Mouse (Mus musculus) MEL (cell line): Measurements from ENCODE around the gene Abcc3. TPM values are rescaled to one million over a fixed set of nuclear protein-coding genes. Genes with fewer than 3 reads are reported as not detected.

Source experiments
- DNase-seq: peaks from one replicate; pipeline ENCODE4 v3.0.0; 2011; ENCODE audit warnings: low read depth, low spot score
- H3K27ac ChIP-seq: 2 replicates; pipeline ENCODE4 v1.5.1; 2012; ENCODE audit warnings: low read depth, mild to moderate bottlenecking, control low read depth, low read length, moderate library complexity; ENCODE audit not compliant: control insufficient read depth
- H3K27me3 ChIP-seq, 2 experiments: fragments of 150-350 bp in 1 of 2; sonication (generic) in 1 of 2; 2 replicates each; pipeline ENCODE4 v1.6.1; 2012; ENCODE audit warnings: low read length in 2 of 2, mild to moderate bottlenecking in 2 of 2, improper control_type of control experiment in 1 of 2, moderate library complexity in 1 of 2; ENCODE audit not compliant: insufficient read depth in 2 of 2, control insufficient read depth in 1 of 2
- H3K36me3 ChIP-seq, 2 experiments: 2 replicates each; pipeline ENCODE4 v1.6.1; 2012 to 2014; ENCODE audit warnings: low read length in 2 of 2, improper control_type of control experiment in 1 of 2, inconsistent platforms in 1 of 2, mild to moderate bottlenecking in 1 of 2; ENCODE audit not compliant: insufficient read depth in 2 of 2, control insufficient read depth in 1 of 2
- H3K4me1 ChIP-seq, 2 experiments: fragments of 150-350 bp in 1 of 2; sonication (generic) in 1 of 2; 2 replicates each; pipeline ENCODE4 v1.6.1; 2012; ENCODE audit warnings: low read length in 2 of 2, improper control_type of control experiment in 1 of 2, mild to moderate bottlenecking in 1 of 2; ENCODE audit not compliant: insufficient read depth in 2 of 2, control insufficient read depth in 1 of 2
- H3K4me3 ChIP-seq, 2 experiments: fragments of 150-350 bp in 1 of 2; sonication (generic) in 1 of 2; 2 replicates each; pipeline ENCODE4 v1.5.1; 2012; ENCODE audit warnings: low read depth in 2 of 2, low read length in 2 of 2, mild to moderate bottlenecking in 2 of 2, moderate library complexity in 2 of 2, control low read depth in 1 of 2, improper control_type of control experiment in 1 of 2; ENCODE audit not compliant: control insufficient read depth in 1 of 2, insufficient read depth in 1 of 2
- H3K79me2 ChIP-seq: 2 replicates; pipeline ENCODE4 v1.6.1; 2012; ENCODE audit warnings: mild to moderate bottlenecking, low read length, moderate library complexity; ENCODE audit not compliant: control insufficient read depth, poor library complexity, insufficient read depth
- H3K9ac ChIP-seq: 2 replicates; pipeline ENCODE4 v1.6.1; 2012; ENCODE audit warnings: low read depth, mild to moderate bottlenecking, control low read depth, low read length, moderate library complexity; ENCODE audit not compliant: control insufficient read depth, poor library complexity, severe bottlenecking
- H3K9me3 ChIP-seq: fragments of 150-350 bp; sonication (generic); replicated peaks from 2 replicates; pipeline ENCODE4 v1.6.1; 2012; ENCODE audit warnings: mild to moderate bottlenecking, low read length, improper control_type of control experiment, moderate library complexity; ENCODE audit not compliant: insufficient read depth
- BHLHE40 ChIP-seq: IDR thresholded peaks from 2 replicates; pipeline ENCODE4 v1.6.1; 2012; ENCODE audit warnings: low read depth, mild to moderate bottlenecking, inconsistent platforms, low read length, improper control_type of control experiment, borderline replicate concordance
- E2F4 ChIP-seq: IDR thresholded peaks from 2 replicates; pipeline ENCODE4 v1.6.1; 2011; ENCODE audit warnings: low read depth, low read length, improper control_type of control experiment, borderline replicate concordance
- EP300 ChIP-seq, 2 experiments: IDR thresholded peaks; 2 replicates each; pipeline ENCODE4 v1.6.1; 2011; ENCODE audit warnings: improper control_type of control experiment in 2 of 2, low read length in 2 of 2, low read depth in 1 of 2, mild to moderate bottlenecking in 1 of 2
- ETS1 ChIP-seq: IDR thresholded peaks from 2 replicates; pipeline ENCODE4 v1.6.1; 2012; ENCODE audit warnings: low read depth, mild to moderate bottlenecking, inconsistent platforms, low read length, improper control_type of control experiment, moderate library complexity
- GATA1 ChIP-seq: IDR thresholded peaks from 2 replicates; pipeline ENCODE4 v1.6.1; 2011; ENCODE audit warnings: low read depth, low read length, improper control_type of control experiment
- KAT2A ChIP-seq: conservative IDR thresholded peaks from 2 replicates; pipeline ENCODE4 v1.6.1; 2012; ENCODE audit warnings: low read depth, low read length, improper control_type of control experiment, inconsistent platforms
- MAZ ChIP-seq: IDR thresholded peaks from 2 replicates; pipeline ENCODE4 v1.6.1; 2012; ENCODE audit warnings: low read depth, mild to moderate bottlenecking, inconsistent platforms, low read length, improper control_type of control experiment
- MEF2A ChIP-seq: IDR thresholded peaks from 2 replicates; pipeline ENCODE4 v1.6.1; 2014; ENCODE audit warnings: low read depth, mild to moderate bottlenecking, inconsistent platforms, low read length, improper control_type of control experiment; ENCODE audit not compliant: poor library complexity, insufficient replicate concordance, severe bottlenecking; ENCODE audit errors: extremely low read depth
- MYB ChIP-seq: IDR thresholded peaks from 2 replicates; pipeline ENCODE4 v1.6.1; 2011; ENCODE audit warnings: mild to moderate bottlenecking, low read depth, low read length, improper control_type of control experiment
- NELFE ChIP-seq: IDR thresholded peaks from 2 replicates; pipeline ENCODE4 v1.6.1; 2011; ENCODE audit warnings: low read depth, low read length, improper control_type of control experiment
- POLR2AphosphoS5 ChIP-seq: IDR thresholded peaks from 2 replicates; pipeline ENCODE4 v1.6.1; 2012; ENCODE audit warnings: low read depth, borderline replicate concordance, mild to moderate bottlenecking, inconsistent platforms, low read length, moderate library complexity, mixed read lengths
- RAD21 ChIP-seq: IDR thresholded peaks from 2 replicates; pipeline ENCODE4 v1.6.1; 2011; ENCODE audit warnings: mild to moderate bottlenecking, low read depth, low read length, improper control_type of control experiment
- SIN3A ChIP-seq: IDR thresholded peaks from 2 replicates; pipeline ENCODE4 v1.6.1; 2012; ENCODE audit warnings: low read length, improper control_type of control experiment, inconsistent platforms
- TBP ChIP-seq: IDR thresholded peaks from 2 replicates; pipeline ENCODE4 v1.8.0; 2011; ENCODE audit warnings: low read depth, low read length, improper control_type of control experiment
- TCF12 ChIP-seq: IDR thresholded peaks from 2 replicates; pipeline ENCODE4 v1.6.1; 2014; ENCODE audit warnings: low read depth, mild to moderate bottlenecking, inconsistent platforms, low read length, improper control_type of control experiment, moderate library complexity
- UBTF ChIP-seq: IDR thresholded peaks from 2 replicates; pipeline ENCODE4 v1.6.1; 2012; ENCODE audit warnings: low read depth, mild to moderate bottlenecking, inconsistent platforms, low read length, improper control_type of control experiment, moderate library complexity, borderline replicate concordance; ENCODE audit not compliant: insufficient read depth
- USF1 ChIP-seq: IDR thresholded peaks from 2 replicates; pipeline ENCODE4 v1.6.1; 2014; ENCODE audit warnings: low read depth, mild to moderate bottlenecking, inconsistent platforms, low read length, improper control_type of control experiment, moderate library complexity
- ZC3H11A ChIP-seq: IDR thresholded peaks from 2 replicates; pipeline ENCODE4 v1.6.1; 2012; ENCODE audit warnings: low read depth, mild to moderate bottlenecking, inconsistent platforms, low read length, improper control_type of control experiment
- ZNF384 ChIP-seq: IDR thresholded peaks from 2 replicates; pipeline ENCODE4 v1.6.1; 2012; ENCODE audit warnings: low read depth, mild to moderate bottlenecking, inconsistent platforms, low read length, improper control_type of control experiment
- polyA plus RNA-seq, 2 experiments: library from polyadenylated mRNA; stranded (reverse) in 1 of 2; unstranded in 1 of 2; fragments of >175 nt in 1 of 2; fragments of >200 nt in 1 of 2; gene quantifications; 2 replicates each; pipeline versions ENCODE4 v1.2.1 to v1.2.4; 2012; ENCODE audit warnings: low replicate concordance in 2 of 2, low read depth in 1 of 2; ENCODE audit not compliant: insufficient read length in 2 of 2, insufficient read depth in 1 of 2, missing spikeins in 1 of 2
- total RNA-seq: library from RNA; depleted of rRNA; stranded (reverse); fragments of 300-350 nt; gene quantifications from 2 replicates; pipeline ENCODE4 v1.2.3, GENCODE M21; 2012

Gene Abcc3
- total and polyA plus RNA-seq, 3 experiments, result 0.27 to 0.29 TPM; not detected in 1

GRCm38 (mm10) chr11:94318056-94318455 lies 74.7 kb downstream of the Abcc3 start:
- Histone ChIP-seq H3K4me3 (peak overlapping the region; percentile 22 to 40; a peak in 3 of 4 replicates), H3K36me3 (peaks cover 47 to 77% of the 10 kb centered on the region in 2 experiments), H3K9me3 (no peaks in the 10 kb centered on the region), H3K9ac (peak overlapping the region; percentile 38), H3K27me3 (no peaks in the 10 kb centered on the region), H3K27ac (no peak overlapping the region), H3K79me2 (peaks cover 89% of the 10 kb centered on the region), H3K4me1 (peaks cover 52 to 61% of the 10 kb centered on the region in 2 experiments)
- no peak for DNase-seq
- TF ChIP-seq EP300 (IDR thresholded peaks at IDR 0.05; ENCODE audit: low read depth in 1 of 2, low read length in 2 of 2) (peak; percentile 49 to 56; a peak in 3 of 4 replicates), MYB (0 out of 2 replicates have a peak, but pooled peaks have one; percentile 23), BHLHE40 (0 out of 2 replicates have a peak, but pooled peaks have one; percentile 10), MEF2A (no peak), TCF12 (peak; percentile 49; the same call in 1 of the 2 replicates), SIN3A (peak; percentile 58), TBP (no peak), ETS1 (peak; percentile 45; the same call in 1 of the 2 replicates), MAZ (no peak), ZC3H11A (no peak), KAT2A (no peak), GATA1 (peak; percentile 65), ZNF384 (peak; percentile 76)

- H3K79me2 ChIP-seq, result peaks cover 94% of the 10 kb centered on the region
- H3K27ac ChIP-seq, result 0 out of 2 replicates have a peak overlapping the region, but pooled peaks have one; percentile 1
- peak overlapping the region in 1 of 2 experiments; percentile 40; a peak in 2 of 4 replicates for H3K4me3 ChIP-seq
- TF ChIP-seq TBP, result no peak
- TF ChIP-seq UBTF, result no peak
- TF ChIP-seq NELFE, result no peak
- TF ChIP-seq RAD21, result no peak
- no peak for TF ChIP-seq ETS1
- TF ChIP-seq USF1, result no peak
- TF ChIP-seq MAZ, result no peak
- TF ChIP-seq ZNF384, result no peak
- TF ChIP-seq BHLHE40, result no peak
- no peak for TF ChIP-seq E2F4
- TF ChIP-seq POLR2AphosphoS5, result no peak
- TF ChIP-seq GATA1, result no peak
- peak overlapping the region; percentile 11 for H3K9ac ChIP-seq
- no peaks in the 10 kb centered on the region for H3K9me3 ChIP-seq
- peaks cover 48 to 77% of the 10 kb centered on the region in 2 experiments for H3K36me3 ChIP-seq
- no peaks in the 10 kb centered on the region for H3K27me3 ChIP-seq
- DNase-seq, result no peak
- peaks cover 46 to 63% of the 10 kb centered on the region in 2 experiments for H3K4me1 ChIP-seq
Observed at GRCm38 (mm10) chr11:94317515-94317914, 75.3 kb downstream of the Abcc3 start.
